8 mouse cellular contexts compared by ENCODE assay signal in genomic region chr10:17869822-17870662, GRCm38 (mm10).
DNase-seq lines count a peak whose midpoint lies in the region; ATAC-seq lines count a peak whose summit lies in the region.

No protein-coding gene starts in this region.

- no peaks in the 10 kb centered on the region for H3K36me3 ChIP-seq in hindbrain, embryonic 16.5 days (ENCODE audit: control insufficient read depth, insufficient read depth, low read length)
- peaks cover 4% of the 10 kb centered on the region for H3K36me3 ChIP-seq in megakaryocyte, embryonic 14.5 days (replicated peaks; ENCODE audit: low read length)

- H3K27ac ChIP-seq in hindbrain, embryonic 16.5 days (ENCODE audit: low read depth, low read length), result no peak overlapping the region

- peak; percentile 99 for ATAC-seq in hindbrain, embryonic 16.5 days

- no peak overlapping the region for H3K9ac ChIP-seq in hindbrain, embryonic 16.5 days (ENCODE audit: low read depth, low read length)

- no peak overlapping the region for H3K4me2 ChIP-seq in hindbrain, embryonic 16.5 days (ENCODE audit: low read length)

- no peaks in the 10 kb centered on the region for H3K4me1 ChIP-seq in hindbrain, embryonic 16.5 days (ENCODE audit: control insufficient read depth, insufficient read depth, low read depth, low read length)
- H3K4me1 ChIP-seq in megakaryocyte, embryonic 14.5 days, result peaks cover 12% of the 10 kb centered on the region

- 17% methylated on average over 5 of the region's 5 CpGs for WGBS in hindbrain, embryonic 16.5 days

- DNase-seq in R1 (ENCODE audit: low read depth, low spot score), result peak; percentile 75
- peak; percentile 63 to 77 for DNase-seq in cerebellum, postnatal 25 days
- DNase-seq in gastrocnemius, adult 18-20 months (ENCODE audit: low spot score), result peak; percentile 54
- peak; percentile 57 for DNase-seq in left cerebral cortex, adult 11 months (ENCODE audit: low spot score)
- peak; percentile 63 for DNase-seq in right cerebral cortex, postnatal 14 days
- no peak for DNase-seq in c-Kit-positive CD71-positive TER-119-positive erythroid progenitor cells, embryonic 14.5 days (ENCODE audit: low spot score)

- H3K9me3 ChIP-seq in hindbrain, embryonic 16.5 days (ENCODE audit: control insufficient read depth, low read length), result no peaks in the 10 kb centered on the region
- H3K9me3 ChIP-seq in megakaryocyte, embryonic 14.5 days, result 0 out of 2 replicates have a peak, but pooled peaks cover 3% of the 10 kb centered on the region

- H3K4me3 ChIP-seq in hindbrain, embryonic 16.5 days (ENCODE audit: low read length), result no peak overlapping the region
- peak overlapping the region; percentile 8 for H3K4me3 ChIP-seq in megakaryocyte, embryonic 14.5 days (replicated peaks)

- H3K27me3 ChIP-seq in hindbrain, embryonic 16.5 days (replicated peaks; ENCODE audit: control insufficient read depth, insufficient read depth, low read length), result no peaks in the 10 kb centered on the region
- no peaks in the 10 kb centered on the region for H3K27me3 ChIP-seq in megakaryocyte, embryonic 14.5 days (replicated peaks)
